Mouse (Mus musculus) liver, embryonic 12.5 days (tissue): ENCODE data around the gene Trim42. TPM values are rescaled to one million over a fixed set of nuclear protein-coding genes. Genes with fewer than 3 reads are reported as not detected.

Source experiments
- ATAC-seq: fragments of 200-750 bp; cut with Nextera tagmentation; 2 replicates; pipeline ENCODE4 v1.8.0; 2017; ENCODE audit warnings: moderate number of reproducible peaks, mild to moderate bottlenecking, moderate library complexity
- H3K27ac ChIP-seq: fragments of 300-500 bp; sonication (generic); 2 replicates; pipeline ENCODE4 v1.5.1; 2016; ENCODE audit warnings: mild to moderate bottlenecking
- H3K27me3 ChIP-seq: fragments of 300-500 bp; sonication (generic); replicated peaks from 2 replicates; pipeline ENCODE4 v1.6.1; 2016; ENCODE audit warnings: mild to moderate bottlenecking, moderate library complexity
- H3K36me3 ChIP-seq: fragments of 300-500 bp; sonication (generic); 2 replicates; pipeline ENCODE4 v1.6.1; 2016; ENCODE audit warnings: mild to moderate bottlenecking, moderate library complexity
- H3K4me1 ChIP-seq: fragments of 300-500 bp; sonication (generic); 2 replicates; pipeline ENCODE4 v1.6.1; 2016
- H3K4me2 ChIP-seq: fragments of 300-500 bp; sonication (generic); 2 replicates; pipeline ENCODE4 v1.6.1; 2016; ENCODE audit warnings: mild to moderate bottlenecking, moderate library complexity
- H3K4me3 ChIP-seq: fragments of 300-500 bp; sonication (generic); 2 replicates; pipeline ENCODE4 v1.5.1; 2016; ENCODE audit warnings: mild to moderate bottlenecking, moderate library complexity
- H3K9ac ChIP-seq: fragments of 300-500 bp; sonication (generic); 2 replicates; pipeline ENCODE4 v1.6.1; 2016; ENCODE audit warnings: mild to moderate bottlenecking, moderate library complexity
- H3K9me3 ChIP-seq: fragments of 300-500 bp; sonication (generic); replicated peaks from 2 replicates; pipeline ENCODE4 v1.6.1; 2016; ENCODE audit warnings: mild to moderate bottlenecking, moderate library complexity
- WGBS: fragments of 180-500 bp; shearing (Covaris S2); methylation state at CpG from one replicate; pipeline ENCODE4 v1.1.7; 2016; ENCODE audit not compliant: insufficient replicate concordance; 5-methylcytosine and 5-hydroxymethylcytosine counted together
- polyA plus RNA-seq: library from polyadenylated mRNA; unstranded; fragments of >200 nt; fragmentation: Nextera tagmentation; extraction: Ambion mirVana; gene quantifications from 2 replicates; pipeline ENCODE4 v1.2.1, GENCODE M21; 2016

Gene Trim42
- polyA plus RNA-seq, 1 experiment from 2014 or later: not detected

DNA sequence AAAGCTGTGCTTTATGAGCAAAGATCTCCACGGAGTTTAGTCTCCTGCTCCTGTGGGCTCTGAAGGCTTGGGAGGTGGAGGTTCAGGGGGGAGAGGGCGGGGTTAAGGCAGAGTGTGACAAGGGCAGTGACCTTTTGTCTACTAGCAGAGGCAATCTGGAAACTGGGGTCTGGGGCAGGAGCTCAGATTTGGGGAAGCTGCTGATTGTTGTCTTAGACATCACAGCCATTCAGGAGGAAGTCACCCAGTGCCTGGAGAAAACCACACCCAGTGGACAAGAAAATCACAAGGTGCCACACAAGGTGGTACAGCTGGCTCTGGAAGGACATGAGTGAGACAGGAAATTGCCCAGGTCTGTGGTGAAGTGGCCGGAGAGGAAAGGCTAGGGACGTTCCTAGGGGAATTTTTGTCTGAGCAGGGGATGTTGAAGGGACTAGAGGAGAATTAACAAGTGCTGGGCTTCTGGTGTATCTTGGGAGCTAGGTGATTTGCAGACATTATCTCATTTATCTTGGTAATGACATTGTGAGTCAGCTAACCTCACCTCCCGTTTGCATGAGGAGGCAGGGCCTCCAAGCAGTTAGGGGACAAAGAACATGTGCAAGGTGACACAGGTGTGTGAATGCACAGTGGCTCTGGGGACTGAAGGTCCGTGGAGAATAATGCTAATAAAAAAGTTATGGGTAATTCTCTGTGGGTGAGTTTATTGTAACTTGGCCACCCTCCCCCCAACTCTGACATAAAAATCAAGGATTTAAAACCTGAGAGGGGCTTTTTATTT lies 61.9 kb downstream of the Trim42 start:
- WGBS: 24% methylated on average over 6 of the region's 6 CpGs
- Histone ChIP-seq H3K9ac (no peak overlapping the region), H3K4me3 (no peak overlapping the region), H3K27ac (no peak overlapping the region), H3K36me3 (no peaks in the 10 kb centered on the region), H3K9me3 (no peaks in the 10 kb centered on the region), H3K4me2 (no peak overlapping the region), H3K4me1 (no peaks in the 10 kb centered on the region), H3K27me3 (no peaks in the 10 kb centered on the region)
- ATAC-seq: no peak
